Mouse (Mus musculus): ENCODE data around the gene Smc1b. TPM values are rescaled to one million over a fixed set of nuclear protein-coding genes. Genes with fewer than 3 reads are reported as not detected.

The Smc1b gene
- polyA plus RNA-seq, 1 experiment: 0.23 TPM

DNA sequence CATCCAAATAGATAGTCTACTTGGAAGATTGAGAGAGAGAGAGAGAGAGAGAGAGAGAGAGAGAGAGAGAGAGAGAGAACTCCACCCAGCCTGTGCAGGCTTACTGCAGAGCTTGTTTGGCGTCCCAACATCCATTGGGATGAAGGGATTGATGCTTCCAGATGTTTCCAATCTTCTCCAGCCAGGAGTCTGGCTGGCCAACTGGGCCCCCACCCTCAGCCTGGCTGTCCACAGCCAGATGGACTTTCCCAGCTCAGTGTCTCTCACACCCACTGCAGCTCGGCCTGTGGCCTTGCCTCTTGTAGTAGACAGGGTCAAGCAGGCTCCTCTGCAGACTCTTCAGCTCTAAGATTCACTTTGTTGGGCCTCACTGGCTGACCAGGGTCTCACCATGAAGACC lies 40.3 kb upstream of the Smc1b start:
- WGBS: 73% methylated on average over 2 of the region's 2 CpGs

GRCm38 (mm10) chr15:85167086-85167679 lies 35.4 kb upstream of the Smc1b start:
- Histone ChIP-seq H3K4me3 (replicated peaks; ENCODE audit: insufficient read depth, low read depth, low read length) (no peak overlapping the region), H3K4me1 (ENCODE audit: control insufficient read depth, insufficient read depth, low read length) (peaks cover 2% of the 10 kb centered on the region; the same call in 1 of the 2 replicates), H3K27me3 (ENCODE audit: control insufficient read depth, insufficient read depth, low read length) (no peaks in the 10 kb centered on the region), H3K27ac (ENCODE audit: insufficient read depth, low read length) (no peak overlapping the region)
- 53% methylated on average over 12 of the region's 12 CpGs for WGBS
- TF ChIP-seq CTCF (IDR thresholded peaks at IDR 0.05; ENCODE audit: borderline replicate concordance, insufficient read depth, low read depth, low read length) (no peak), POLR2A (IDR thresholded peaks at IDR 0.05; ENCODE audit: borderline replicate concordance, insufficient read depth, low read length) (no peak)
- DNase-seq: no peak

More for the DNA sequence above, 40.3 kb upstream of the Smc1b start:
- TF ChIP-seq CTCF (IDR thresholded peaks at IDR 0.05; ENCODE audit: borderline replicate concordance, insufficient read depth, low read depth, low read length) (no peak), POLR2A (IDR thresholded peaks at IDR 0.05; ENCODE audit: borderline replicate concordance, insufficient read depth, low read length) (no peak)
- DNase-seq: no peak
- H3K27me3 ChIP-seq (ENCODE audit: control insufficient read depth, insufficient read depth, low read length): no peaks in the 10 kb centered on the region
- H3K4me1 ChIP-seq (ENCODE audit: control insufficient read depth, insufficient read depth, low read length): peaks cover 2% of the 10 kb centered on the region; the same call in 1 of the 2 replicates
- no peak overlapping the region for H3K4me3 ChIP-seq (replicated peaks; ENCODE audit: insufficient read depth, low read depth, low read length)
- H3K27ac ChIP-seq (ENCODE audit: insufficient read depth, low read length): no peak overlapping the region

GRCm38 (mm10) chr15:85166433-85166933 lies 34.7 kb upstream of the Smc1b start:
- Histone ChIP-seq H3K4me1 (ENCODE audit: control insufficient read depth, insufficient read depth, low read length) (peaks cover 2% of the 10 kb centered on the region; the same call in 1 of the 2 replicates), H3K4me3 (replicated peaks; ENCODE audit: insufficient read depth, low read depth, low read length) (no peak overlapping the region), H3K27ac (ENCODE audit: insufficient read depth, low read length) (no peak overlapping the region), H3K27me3 (ENCODE audit: control insufficient read depth, insufficient read depth, low read length) (no peaks in the 10 kb centered on the region)
- no peak for DNase-seq
- TF ChIP-seq CTCF (IDR thresholded peaks at IDR 0.05; ENCODE audit: borderline replicate concordance, insufficient read depth, low read depth, low read length) (no peak), POLR2A (IDR thresholded peaks at IDR 0.05; ENCODE audit: borderline replicate concordance, insufficient read depth, low read length) (no peak)
- 43% methylated on average over 11 of the region's 11 CpGs for WGBS

DNA sequence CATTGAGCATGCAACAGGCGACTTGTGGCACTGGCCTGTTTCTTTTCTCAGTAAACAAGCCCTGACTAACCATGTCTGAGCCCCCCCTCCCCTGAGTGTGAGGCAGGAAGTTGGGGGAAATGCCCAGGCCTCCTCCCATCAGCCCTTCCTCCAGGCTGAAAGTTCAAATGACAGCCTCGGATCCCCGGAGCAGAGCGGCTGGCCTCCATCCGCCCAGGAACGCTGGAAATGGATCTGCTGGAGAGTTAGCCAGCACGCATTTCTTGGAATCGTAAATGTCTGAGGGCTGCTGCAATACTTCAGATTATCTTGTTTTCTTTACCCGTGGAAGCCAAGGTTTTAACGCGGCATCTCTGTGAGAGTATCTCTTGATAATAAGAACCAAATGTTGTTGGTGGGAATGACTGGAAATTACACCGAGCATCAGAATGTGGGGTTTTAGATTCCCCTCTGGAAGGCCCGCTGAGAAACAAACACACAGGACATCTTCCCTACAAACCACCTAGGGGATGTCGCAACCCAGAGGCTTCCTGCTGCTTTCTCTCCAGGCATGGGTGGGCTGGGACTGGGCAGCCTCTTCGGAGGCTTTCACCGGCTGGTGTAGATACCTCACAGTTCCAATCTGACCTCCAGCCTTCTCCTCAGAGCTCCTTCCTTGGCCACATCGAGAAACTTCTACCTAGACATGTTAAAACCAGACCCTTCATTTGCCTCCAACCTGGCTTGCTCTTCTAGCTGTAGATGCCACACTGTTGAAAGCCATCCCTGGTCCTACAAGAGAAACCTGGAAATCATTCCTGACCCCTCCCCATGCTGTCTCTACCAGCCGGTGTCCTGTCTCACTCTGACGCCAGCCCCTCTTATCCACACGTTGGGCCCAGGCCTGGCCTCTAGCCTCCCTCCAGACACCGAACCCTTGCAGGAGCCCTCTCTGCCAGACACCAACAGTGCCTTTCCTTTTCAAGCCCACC lies 31.2 kb upstream of the Smc1b start:
- Histone ChIP-seq H3K4me1 (ENCODE audit: control insufficient read depth, insufficient read depth, low read length) (peaks cover 2% of the 10 kb centered on the region; the same call in 1 of the 2 replicates), H3K27ac (ENCODE audit: insufficient read depth, low read length) (no peak overlapping the region), H3K27me3 (ENCODE audit: control insufficient read depth, insufficient read depth, low read length) (no peaks in the 10 kb centered on the region), H3K4me3 (replicated peaks; ENCODE audit: insufficient read depth, low read depth, low read length) (no peak overlapping the region)
- DNase-seq: no peak
- WGBS: 70% methylated on average over 21 of the region's 21 CpGs
- TF ChIP-seq POLR2A (IDR thresholded peaks at IDR 0.05; ENCODE audit: borderline replicate concordance, insufficient read depth, low read length) (no peak), CTCF (IDR thresholded peaks at IDR 0.05; ENCODE audit: borderline replicate concordance, insufficient read depth, low read depth, low read length) (no peak)

DNA sequence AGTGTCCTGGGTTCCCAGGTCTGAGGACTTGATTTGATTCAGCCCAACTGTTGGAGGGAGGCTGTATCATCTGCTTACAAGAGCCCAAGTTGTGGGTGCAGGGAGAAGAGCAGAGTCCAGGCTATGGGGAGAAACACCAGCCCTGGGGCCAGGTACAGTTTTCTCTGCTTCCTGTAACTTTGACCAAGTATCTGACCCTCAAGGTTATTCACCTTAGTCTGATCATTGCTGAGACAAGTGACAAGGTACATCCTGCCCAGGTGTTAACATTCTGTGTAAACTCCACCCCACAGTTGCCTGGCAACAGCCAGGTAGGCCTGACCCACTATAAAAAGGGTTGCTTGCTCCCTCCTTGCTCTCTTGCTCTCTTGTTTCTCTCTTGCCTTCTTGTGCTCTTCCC lies 29.7 kb upstream of the Smc1b start:
- H3K4me1 ChIP-seq (ENCODE audit: control insufficient read depth, insufficient read depth, low read length): no peaks in the 10 kb centered on the region
- no peak for TF ChIP-seq CTCF (IDR thresholded peaks at IDR 0.05; ENCODE audit: borderline replicate concordance, insufficient read depth, low read depth, low read length)
- TF ChIP-seq POLR2A (IDR thresholded peaks at IDR 0.05; ENCODE audit: borderline replicate concordance, insufficient read depth, low read length): no peak
- H3K27ac ChIP-seq (ENCODE audit: insufficient read depth, low read length): no peak overlapping the region
- DNase-seq: no peak
- H3K4me3 ChIP-seq (replicated peaks; ENCODE audit: insufficient read depth, low read depth, low read length): no peak overlapping the region
- H3K27me3 ChIP-seq (ENCODE audit: control insufficient read depth, insufficient read depth, low read length): no peaks in the 10 kb centered on the region

GRCm38 (mm10) chr15:85156198-85156597 lies 24.4 kb upstream of the Smc1b start:
- WGBS: 28% methylated on average over 4 of the region's 4 CpGs
- Histone ChIP-seq H3K4me1 (ENCODE audit: control insufficient read depth, insufficient read depth, low read length) (no peaks in the 10 kb centered on the region), H3K27ac (ENCODE audit: insufficient read depth, low read length) (no peak overlapping the region), H3K27me3 (ENCODE audit: control insufficient read depth, insufficient read depth, low read length) (no peaks in the 10 kb centered on the region), H3K4me3 (replicated peaks; ENCODE audit: insufficient read depth, low read depth, low read length) (no peak overlapping the region)
- DNase-seq: no peak
- TF ChIP-seq POLR2A (IDR thresholded peaks at IDR 0.05; ENCODE audit: borderline replicate concordance, insufficient read depth, low read length) (no peak), CTCF (IDR thresholded peaks at IDR 0.05; ENCODE audit: borderline replicate concordance, insufficient read depth, low read depth, low read length) (no peak)

DNA sequence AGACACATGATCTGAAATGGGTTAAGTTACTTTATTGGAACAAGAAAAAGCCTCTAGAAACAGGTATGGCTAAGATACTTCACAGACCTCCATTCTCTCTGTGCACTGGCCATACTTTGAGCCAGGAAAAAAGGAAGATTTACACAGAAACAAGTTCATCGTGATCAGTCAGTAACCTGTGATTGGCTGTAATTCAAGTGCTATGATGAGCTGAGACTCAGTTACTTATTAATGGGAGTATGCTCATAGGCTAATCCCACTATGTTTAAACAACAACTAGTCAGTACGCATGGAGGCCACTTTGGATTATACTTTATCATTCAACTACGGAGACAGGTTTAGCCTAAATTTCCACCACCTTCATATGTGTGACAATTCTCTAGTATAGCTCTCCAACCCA lies 22.3 kb upstream of the Smc1b start:
- Histone ChIP-seq H3K4me1 (ENCODE audit: control insufficient read depth, insufficient read depth, low read length) (no peaks in the 10 kb centered on the region), H3K27ac (ENCODE audit: insufficient read depth, low read length) (no peak overlapping the region), H3K27me3 (ENCODE audit: control insufficient read depth, insufficient read depth, low read length) (no peaks in the 10 kb centered on the region), H3K4me3 (replicated peaks; ENCODE audit: insufficient read depth, low read depth, low read length) (no peak overlapping the region)
- no peak for DNase-seq
- TF ChIP-seq CTCF (IDR thresholded peaks at IDR 0.05; ENCODE audit: borderline replicate concordance, insufficient read depth, low read depth, low read length) (no peak), POLR2A (IDR thresholded peaks at IDR 0.05; ENCODE audit: borderline replicate concordance, insufficient read depth, low read length) (no peak)
- WGBS: 89% methylated on average over 3 of the region's 3 CpGs
